Mouse (Mus musculus) megakaryocyte-erythroid progenitor cell, adult 5 weeks (primary cell): Measurements from ENCODE around the gene Zfp263. TPM values are rescaled to one million over a fixed set of nuclear protein-coding genes. Genes with fewer than 3 reads are reported as not detected.

Experiments used
- polyA plus RNA-seq: library from polyadenylated mRNA; stranded (reverse); fragments of >175 nt; gene quantifications from 2 replicates; pipeline ENCODE4 v1.2.3, GENCODE M21; 2012

The Zfp263 gene
- 31.3 and 33.2 TPM in 2 replicates for polyA plus RNA-seq

GRCm38 (mm10) chr16:3743503-3744185 lies at the start of gene Zfp263:
Zfp263 (plus strand) TSS chr16:3744093.

GRCm38 (mm10) chr16:3717980-3718379 lies 25.9 kb upstream of the Zfp263 start, which contains the start of gene Mefv:
Mefv (minus strand) TSS chr16:3718097.

Other genes with a start within 250 kb of the Zfp263 start
- 0.02 TPM in 1 of 2 replicates, not detected in the other for gene Olfr161, start 153.1 kb upstream of the Zfp263 start, polyA plus RNA-seq
- gene Mefv, start 26.0 kb upstream of the Zfp263 start, polyA plus RNA-seq, result 5.5 and 10.6 TPM in 2 replicates
- not detected in 2 replicates for gene Olfr15, start 86.8 kb downstream of the Zfp263 start, polyA plus RNA-seq
- gene Zfp174, start 103.2 kb downstream of the Zfp263 start, polyA plus RNA-seq, result 0.03 and 0.05 TPM in 2 replicates
- gene Naa60, start 128.3 kb downstream of the Zfp263 start, polyA plus RNA-seq, result 49.6 and 53.6 TPM in 2 replicates
- 2.4 and 3.3 TPM in 2 replicates for gene Zfp597, start 140.5 kb downstream of the Zfp263 start, polyA plus RNA-seq
- not detected in 2 replicates for gene Gm20695, start 140.6 kb downstream of the Zfp263 start, polyA plus RNA-seq
- gene 1700037C18Rik, start 164.6 kb downstream of the Zfp263 start, polyA plus RNA-seq, result 8.3 and 11.4 TPM in 2 replicates
- gene Cluap1, start 164.7 kb downstream of the Zfp263 start, polyA plus RNA-seq, result 31.5 and 33.8 TPM in 2 replicates
- gene Nlrc3, start 232.5 kb downstream of the Zfp263 start, polyA plus RNA-seq, result 0.41 and 0.68 TPM in 2 replicates